Mouse (Mus musculus) common myeloid progenitor, adult 5-6 weeks (primary cell): ENCODE results near the gene Clk2. TPM values are rescaled to one million over a fixed set of nuclear protein-coding genes. Genes with fewer than 3 reads are reported as not detected.
"Not testable (repeated sequence)": the region's sequence is repeated elsewhere in the genome, so short reads cannot be mapped to it uniquely, and the experiment has no call there.

Source experiments
- ATAC-seq: replicated peaks from 2 replicates; pipeline ENCODE4 v1.8.0; 2016; ENCODE audit warnings: low read depth, mild to moderate bottlenecking, moderate TSS enrichment, inconsistent platforms; ENCODE audit not compliant: poor library complexity, severe bottlenecking
- total RNA-seq: library from RNA; stranded (forward); fragments of 200-1000, 187-1606 nt; gene quantifications from 2 replicates; pipeline ENCODE4 v1.2.3, GENCODE M21; 2017

Gene Clk2
- total RNA-seq, 1 experiment from 2014 or later: 80.8 TPM

DNA sequence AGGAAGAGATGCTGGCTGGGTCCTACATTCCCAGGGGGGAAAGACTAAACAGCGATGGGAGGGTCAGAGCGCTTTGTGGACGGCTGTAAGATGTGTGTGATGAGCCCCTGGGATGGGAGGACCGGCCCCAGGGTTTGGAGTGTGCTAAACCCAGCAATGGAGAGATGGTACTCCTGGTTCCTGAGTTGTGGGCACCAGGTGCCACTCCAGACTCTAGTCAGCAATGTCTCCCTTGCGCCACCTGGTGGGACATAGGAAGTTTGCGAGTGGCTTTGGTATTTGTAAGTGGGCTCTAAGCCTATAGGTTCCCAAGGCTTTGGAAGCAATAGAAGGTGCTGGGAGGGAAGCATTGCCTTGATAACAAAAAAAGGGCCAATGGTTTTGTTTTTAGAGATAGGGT is 51.3 kb downstream of the Clk2 start:
- peak; percentile 66 for ATAC-seq

DNA sequence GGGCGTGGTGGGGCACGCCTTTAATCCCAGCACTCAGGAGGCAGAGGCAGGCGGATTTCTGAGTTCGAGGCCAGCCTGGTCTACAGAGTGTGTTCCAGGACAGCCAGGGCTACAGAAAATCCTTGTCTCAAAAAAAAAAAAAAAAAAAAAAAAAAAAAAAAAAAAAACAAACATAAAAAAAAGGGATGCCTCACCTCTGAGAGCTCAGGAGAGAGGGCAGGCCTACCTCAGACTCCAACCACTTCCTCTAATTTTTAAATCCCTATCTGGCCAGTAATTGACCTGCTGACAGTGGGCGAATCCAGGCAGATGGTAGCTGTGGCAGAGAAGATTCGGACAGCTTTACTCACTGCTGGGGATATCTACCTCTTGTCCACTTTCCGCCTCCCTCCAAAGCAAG is 51.8 kb downstream of the Clk2 start:
- ATAC-seq: not testable (repeated sequence)

DNA sequence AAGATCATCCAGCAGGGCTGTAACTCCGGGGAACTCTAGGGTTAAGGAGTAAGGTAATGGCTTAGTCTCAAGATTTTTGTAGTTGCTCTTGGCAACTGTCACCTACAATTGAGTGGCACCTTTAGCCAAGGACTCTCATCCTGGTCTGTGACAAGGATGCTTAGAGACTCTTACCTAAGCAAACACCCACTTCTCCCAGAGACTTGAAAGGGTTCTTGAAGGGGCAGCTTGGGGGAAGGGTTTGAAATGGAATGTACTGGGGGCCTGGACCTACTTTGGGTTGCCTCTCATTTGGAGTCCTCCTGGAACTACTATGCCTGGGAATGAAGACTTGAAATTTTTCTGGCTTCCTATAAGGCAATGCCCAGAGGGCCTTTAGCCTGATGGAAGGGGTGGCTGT is 53.7 kb downstream of the Clk2 start:
- no peak for ATAC-seq

DNA sequence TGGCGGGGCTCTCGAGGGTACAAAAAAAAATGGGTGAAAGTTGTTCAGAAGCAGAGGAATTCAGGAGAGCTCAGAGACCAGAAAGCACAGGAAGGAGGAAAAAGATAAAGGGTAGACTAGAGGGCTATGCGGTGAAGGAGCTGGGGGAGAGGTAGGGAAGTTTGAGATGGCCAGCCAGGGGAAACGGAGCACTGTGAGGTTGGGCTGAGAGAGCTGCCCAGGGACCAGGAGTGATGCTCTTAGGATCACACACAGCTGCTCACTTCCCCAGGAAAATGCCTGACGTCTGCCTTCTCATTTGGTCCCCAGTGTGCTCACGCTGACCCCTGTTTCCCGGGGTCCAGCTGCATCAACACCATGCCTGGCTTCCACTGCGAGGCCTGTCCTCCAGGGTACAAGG is 55.0 kb downstream of the Clk2 start:
- no peak; the same call in 1 of the 2 replicates for ATAC-seq

DNA sequence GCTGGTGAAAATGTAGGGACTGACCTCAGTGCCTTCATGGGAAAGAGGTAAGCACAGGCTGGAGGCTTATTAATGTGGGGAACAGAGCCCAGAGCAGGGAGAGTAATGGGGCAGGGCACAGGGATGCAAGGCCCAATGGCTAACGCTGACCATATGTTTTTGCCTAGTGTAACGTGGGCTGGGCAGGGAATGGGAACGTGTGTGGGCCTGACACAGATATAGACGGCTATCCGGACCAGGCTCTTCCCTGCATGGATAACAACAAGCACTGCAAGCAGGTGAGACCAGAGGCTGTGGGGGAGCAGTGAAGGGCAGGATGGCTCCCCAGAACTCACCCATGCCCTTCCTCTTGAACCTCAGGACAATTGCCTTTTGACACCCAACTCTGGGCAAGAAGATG is 56.6 kb downstream of the Clk2 start:
- ATAC-seq: no peak

DNA sequence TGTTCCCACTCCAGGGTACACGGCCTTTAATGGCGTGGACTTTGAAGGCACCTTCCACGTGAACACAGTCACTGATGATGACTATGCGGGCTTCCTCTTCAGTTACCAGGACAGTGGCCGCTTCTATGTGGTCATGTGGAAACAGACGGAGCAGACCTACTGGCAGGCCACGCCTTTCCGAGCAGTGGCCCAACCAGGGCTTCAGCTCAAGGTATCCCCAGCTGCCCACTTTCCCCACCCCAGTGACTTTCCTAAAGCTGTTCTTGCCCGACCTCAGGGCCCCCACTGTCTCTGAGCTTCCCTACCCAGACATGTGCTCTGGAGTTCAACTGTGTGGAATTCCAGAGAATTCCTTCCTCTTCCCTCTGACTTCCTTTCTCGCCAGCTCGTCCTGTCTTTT is 60.2 kb downstream of the Clk2 start:
- no peak for ATAC-seq

DNA sequence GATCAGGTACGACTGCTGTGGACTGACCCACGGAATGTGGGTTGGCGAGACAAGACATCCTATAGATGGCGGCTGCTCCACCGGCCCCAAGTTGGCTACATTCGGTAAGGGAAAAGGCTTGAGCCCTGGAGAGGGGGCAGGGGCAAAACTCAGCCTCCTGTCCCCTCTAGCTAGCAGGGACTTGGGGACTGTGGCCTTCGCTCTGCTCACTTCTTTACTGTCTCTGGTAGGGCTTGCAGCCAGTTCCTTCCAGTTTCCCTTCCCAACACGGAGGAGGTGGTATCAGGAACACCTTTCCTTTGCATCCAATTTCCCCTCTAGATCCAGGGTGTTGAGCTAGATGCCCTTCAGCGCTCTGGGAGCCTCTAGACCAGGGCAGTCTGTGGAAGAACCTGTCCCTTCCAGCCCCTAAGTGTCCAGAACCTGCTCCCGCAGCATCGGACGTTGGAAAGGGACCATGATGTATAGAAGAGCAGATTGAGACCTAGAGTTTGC is 60.8 kb downstream of the Clk2 start:
- ATAC-seq: no peak

DNA sequence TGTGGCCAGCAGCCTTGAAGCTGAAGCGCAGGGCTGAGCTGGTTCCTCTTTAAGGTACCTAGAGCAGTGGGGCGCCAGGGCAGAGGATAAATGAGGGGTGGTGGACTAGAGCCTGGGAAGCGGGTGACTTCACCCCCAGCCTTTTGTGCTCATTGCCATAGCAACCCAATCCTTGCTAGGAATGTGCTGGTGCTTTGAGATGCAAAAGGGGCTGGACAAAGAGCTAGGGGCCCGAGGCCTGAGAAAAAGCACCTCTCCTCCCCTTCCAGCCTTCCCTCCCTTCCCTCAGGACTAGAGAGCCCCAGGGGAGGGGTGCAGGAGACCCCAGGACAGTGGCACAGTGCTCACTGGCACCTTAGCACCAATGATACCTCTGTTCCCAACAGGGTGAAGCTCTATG is 61.3 kb downstream of the Clk2 start:
- no peak for ATAC-seq

DNA sequence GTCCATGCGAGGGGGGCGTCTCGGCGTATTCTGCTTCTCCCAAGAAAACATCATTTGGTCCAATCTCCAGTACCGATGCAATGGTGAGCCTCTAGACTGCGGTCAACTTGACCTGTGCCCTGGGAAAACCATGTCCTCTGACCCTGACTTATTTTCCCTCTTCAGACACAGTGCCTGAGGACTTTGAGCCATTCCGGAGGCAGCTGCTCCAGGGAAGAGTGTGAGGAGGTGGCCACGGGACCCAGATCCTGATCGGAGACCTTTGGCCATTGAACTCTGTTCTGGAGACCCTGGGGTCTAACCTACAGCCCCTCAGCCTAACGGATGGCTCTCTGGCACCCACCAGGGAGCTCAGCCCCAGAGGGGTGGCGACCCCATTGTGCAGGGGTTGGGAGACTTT is 61.8 kb downstream of the Clk2 start:
- no peak for ATAC-seq

Other genes starting within 250 kb of the Clk2 start
- 30.2 and 37.4 TPM in 2 replicates for gene Ash1l, start 214.2 kb upstream of the Clk2 start, total RNA-seq
- gene Dap3, start 213.6 kb upstream of the Clk2 start, total RNA-seq: 93.1 and 111 TPM in 2 replicates
- gene Rusc1, start 71.5 kb upstream of the Clk2 start, total RNA-seq: 15.8 and 18.3 TPM in 2 replicates
- not detected in 2 replicates for gene Gm43738, start 63.7 kb upstream of the Clk2 start, total RNA-seq
- 102 and 103 TPM in 2 replicates for gene Fdps, start 62.8 kb upstream of the Clk2 start, total RNA-seq
- gene Pklr, start 28.7 kb upstream of the Clk2 start, total RNA-seq: 44.1 and 92.6 TPM in 2 replicates
- 0.37 and 0.53 TPM in 2 replicates for gene Hcn3, start 4.6 kb upstream of the Clk2 start, total RNA-seq
- 29.2 and 46.9 TPM in 2 replicates for gene Scamp3, start 12.7 kb downstream of the Clk2 start, total RNA-seq
- 4.5 and 8.6 TPM in 2 replicates for gene Fam189b, start 18.3 kb downstream of the Clk2 start, total RNA-seq
- 37.8 and 41.5 TPM in 2 replicates for gene Gba, start 38.1 kb downstream of the Clk2 start, total RNA-seq
- 0.09 TPM in 1 of 2 replicates, not detected in the other for gene Thbs3, start 50.4 kb downstream of the Clk2 start, total RNA-seq
- 81.9 and 104 TPM in 2 replicates for gene Mtx1, start 62.3 kb downstream of the Clk2 start, total RNA-seq
- 0.29 TPM in 1 of 2 replicates, not detected in the other for gene Muc1, start 64.3 kb downstream of the Clk2 start, total RNA-seq
- gene Krtcap2, start 81.2 kb downstream of the Clk2 start, total RNA-seq: 142 and 159 TPM in 2 replicates
- gene Trim46, start 81.5 kb downstream of the Clk2 start, total RNA-seq: 0.49 and 7.1 TPM in 2 replicates
- 63.6 and 66.6 TPM in 2 replicates for gene Dpm3, start 94.6 kb downstream of the Clk2 start, total RNA-seq
- gene Slc50a1, start 105.8 kb downstream of the Clk2 start, total RNA-seq: 32.5 and 65.3 TPM in 2 replicates
- not detected in 2 replicates for gene Efna1, start 116.3 kb downstream of the Clk2 start, total RNA-seq
- gene Efna3, start 158.2 kb downstream of the Clk2 start, total RNA-seq: not detected in 2 replicates
- gene Efna4, start 173.2 kb downstream of the Clk2 start, total RNA-seq: 1.7 and 3.8 TPM in 2 replicates
- gene Adam15, start 185.2 kb downstream of the Clk2 start, total RNA-seq: 34.0 and 35.2 TPM in 2 replicates
- gene Dcst2, start 197.2 kb downstream of the Clk2 start, total RNA-seq: not detected in 2 replicates
- 0.09 TPM in 1 of 2 replicates, not detected in the other for gene Dcst1, start 200.5 kb downstream of the Clk2 start, total RNA-seq
- 5.0 and 5.3 TPM in 2 replicates for gene Zbtb7b, start 230.0 kb downstream of the Clk2 start, total RNA-seq
- gene Lenep, start 238.0 kb downstream of the Clk2 start, total RNA-seq: 1.6 TPM in 1 of 2 replicates, not detected in the other
- 7.1 and 12.0 TPM in 2 replicates for gene Flad1, start 247.1 kb downstream of the Clk2 start, total RNA-seq